ENCODE assay signal across 8 mouse cellular contexts in the genomic region with DNA sequence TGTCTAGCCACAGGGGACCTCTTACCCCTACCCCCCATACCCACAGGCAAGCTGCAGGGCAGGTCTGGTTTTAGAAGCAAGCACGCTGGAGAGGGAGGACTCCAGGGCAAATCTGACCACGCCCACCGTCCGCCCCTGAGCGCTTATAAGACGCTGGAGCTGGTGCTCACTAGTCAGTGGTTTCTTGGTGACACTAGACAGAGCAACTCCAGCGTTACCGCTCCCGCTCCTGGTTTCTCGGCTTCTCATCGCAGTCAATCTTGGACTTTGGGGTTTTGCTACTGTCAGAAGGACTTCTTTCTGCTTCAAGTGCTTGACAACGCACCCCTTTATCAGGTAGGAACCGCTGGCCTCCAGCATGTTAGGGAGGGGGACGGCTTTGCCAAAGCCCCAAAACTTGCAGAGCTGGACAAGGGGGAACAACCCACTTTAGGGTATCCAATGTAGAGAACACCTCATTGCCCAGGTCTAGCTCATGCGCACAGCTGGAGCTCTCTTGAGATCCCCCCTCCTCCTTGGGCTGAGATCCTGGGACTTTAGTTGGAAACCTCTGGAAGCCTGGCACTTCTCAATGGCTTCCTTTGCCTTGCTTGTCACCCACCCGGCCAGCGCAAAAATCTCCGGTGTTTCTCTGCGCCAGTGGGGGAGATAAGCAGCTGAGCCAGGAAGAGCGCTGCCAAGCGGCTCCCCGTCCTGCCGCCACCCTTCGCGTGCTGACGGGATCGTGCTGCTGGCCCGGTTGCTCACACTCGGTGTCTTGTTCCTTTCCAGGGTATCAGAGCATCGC. TPM values are rescaled to one million over a fixed set of nuclear protein-coding genes. Genes with fewer than 3 reads are reported as not detected.
DNase-seq lines count a peak whose midpoint lies in the region; ATAC-seq and TF ChIP-seq lines count a peak whose summit lies in the region.

Gene Adm (plus strand): TSS at position 176 of the 787 bp plus-strand sequence.

- no peaks in the 10 kb centered on the region for H3K36me3 ChIP-seq in heart, embryonic 15.5 days
- no peaks in the 10 kb centered on the region for H3K36me3 ChIP-seq in kidney, postnatal 0 days (ENCODE audit: insufficient read depth, low read length)
- H3K36me3 ChIP-seq in lung, embryonic 15.5 days, result no peaks in the 10 kb centered on the region

- peak within 1 kb of the TSS; percentile 61 for H3K27ac ChIP-seq in heart, embryonic 15.5 days
- H3K27ac ChIP-seq in kidney, postnatal 0 days, result peak within 1 kb of the TSS; percentile 42; the same call in 1 of the 2 replicates
- H3K27ac ChIP-seq in lung, embryonic 15.5 days, result no peak within 1 kb of the TSS

- H3K4me3 ChIP-seq in heart, embryonic 15.5 days, result peak within 1 kb of the TSS; percentile 62
- peak within 1 kb of the TSS; percentile 53 for H3K4me3 ChIP-seq in kidney, postnatal 0 days (replicated peaks; ENCODE audit: low read depth, low read length)
- H3K4me3 ChIP-seq in lung, embryonic 15.5 days, result peak within 1 kb of the TSS; percentile 48

- peak within 1 kb of the TSS; percentile 91 for H3K4me2 ChIP-seq in heart, embryonic 15.5 days
- peak within 1 kb of the TSS; percentile 85 for H3K4me2 ChIP-seq in kidney, postnatal 0 days (ENCODE audit: low read length)
- peak within 1 kb of the TSS; percentile 93 for H3K4me2 ChIP-seq in lung, embryonic 15.5 days

- peaks cover 17% of the 10 kb centered on the region; the same call in 1 of the 2 replicates for H3K27me3 ChIP-seq in heart, embryonic 15.5 days
- H3K27me3 ChIP-seq in kidney, postnatal 0 days (ENCODE audit: insufficient read depth, low read length), result no peaks in the 10 kb centered on the region
- H3K27me3 ChIP-seq in lung, embryonic 15.5 days, result peaks cover 24% of the 10 kb centered on the region

- H3K4me1 ChIP-seq in heart, embryonic 15.5 days (replicated peaks), result peaks cover 69% of the 10 kb centered on the region
- H3K4me1 ChIP-seq in kidney, postnatal 0 days (replicated peaks; ENCODE audit: insufficient read depth, low read length), result peaks cover 18% of the 10 kb centered on the region; the same call in 1 of the 2 replicates
- H3K4me1 ChIP-seq in lung, embryonic 15.5 days, result peaks cover 68% of the 10 kb centered on the region

- H3K9me3 ChIP-seq in heart, embryonic 15.5 days (replicated peaks), result no peaks in the 10 kb centered on the region
- H3K9me3 ChIP-seq in kidney, postnatal 0 days (replicated peaks; ENCODE audit: low read length), result no peaks in the 10 kb centered on the region
- H3K9me3 ChIP-seq in lung, embryonic 15.5 days, result no peaks in the 10 kb centered on the region

- WGBS in heart, embryonic 15.5 days, result under 1% methylated on average over 30 of the region's 30 CpGs
- 1% methylated on average over 30 of the region's 30 CpGs for WGBS in kidney, postnatal 0 days
- under 1% methylated on average over 30 of the region's 30 CpGs for WGBS in lung, embryonic 15.5 days

- ATAC-seq in erythroblast, adult 5-6 weeks (replicated peaks; ENCODE audit: low FRiP score, poor library complexity, severe bottlenecking), result 0 out of 2 replicates have a peak, but pooled peaks have one; percentile 28
- ATAC-seq in heart, embryonic 15.5 days (replicated peaks; ENCODE audit: insufficient number of reproducible peaks, insufficient read depth, low FRiP score, low read depth), result peak; percentile 60
- ATAC-seq in kidney, postnatal 0 days (replicated peaks; ENCODE audit: low FRiP score, low read depth), result peak; percentile 55; the same call in 1 of the 2 replicates
- ATAC-seq in lung, embryonic 15.5 days (ENCODE audit: borderline replicate concordance, extremely low read depth, low FRiP score, low TSS enrichment), result peak; percentile 21; the same call in 1 of the 2 replicates

- H3K9ac ChIP-seq in heart, embryonic 15.5 days, result peak within 1 kb of the TSS; percentile 67
- H3K9ac ChIP-seq in kidney, postnatal 0 days (ENCODE audit: low read depth, low read length), result peak within 1 kb of the TSS; percentile 60
- peak within 1 kb of the TSS; percentile 48 for H3K9ac ChIP-seq in lung, embryonic 15.5 days

- peak; percentile 58 for DNase-seq in 3T3-L1 (ENCODE audit: low read depth, low spot score)
- peak; percentile 88 to 91 for DNase-seq in adrenal gland, postnatal 36 days
- peak; percentile 90 for DNase-seq in kidney, postnatal 0 days (ENCODE audit: low spot score)
- peak; percentile 57 for DNase-seq in ovary, postnatal 10 days (ENCODE audit: low spot score)
- peak; percentile 63 for DNase-seq in thymus, postnatal 25 days

- TF ChIP-seq CTCF in kidney, postnatal 0 days (IDR thresholded peaks at IDR 0.05; ENCODE audit: low read depth), result no peak

RNA-seq across cellular contexts. Expression of gene Adm, which starts in this region (rescaled TPM):
- 10 to 100 TPM; 13.6 to 13.7 TPM for total RNA-seq in adrenal gland, postnatal 36 days (2021)
- not detected in 2 replicates for total RNA-seq in erythroblast, adult 5-6 weeks (2015; ENCODE audit: low replicate concordance)
- not detected in 2 replicates for total RNA-seq in erythroblast, adult 5-6 weeks (2017; ENCODE audit: low replicate concordance)
- 18.4 and 20.5 TPM in 2 replicates for polyA plus RNA-seq in heart, embryonic 15.5 days (2015; fragmentation: Nextera tagmentation; extraction: Ambion mirVana)
- polyA plus RNA-seq in kidney, postnatal 0 days (2015; fragmentation: Nextera tagmentation; extraction: Ambion mirVana), result 9.9 and 10.6 TPM in 2 replicates
- polyA plus RNA-seq in lung, embryonic 15.5 days (2015; fragmentation: Nextera tagmentation; extraction: Ambion mirVana), result 6.4 and 6.7 TPM in 2 replicates

Comparison
In these comparisons a context has a peak if more than half of its experiments do, and no peak if none do; other contexts are left out.
1. RNA of gene Adm (total RNA-seq): 13.6 to 13.7 TPM in adrenal gland, postnatal 36 days; not detected in erythroblast, adult 5-6 weeks; every median in the first group is over 10 times any median in the second.
2. Peak in ATAC-seq in erythroblast, adult 5-6 weeks; RNA of the gene not detected or under 1 TPM.
3. Peak in every context shown above with its lines, with median percentiles within 50 percentile points of each other: DNase-seq, ATAC-seq, H3K4me2 ChIP-seq, H3K4me3 ChIP-seq and H3K9ac ChIP-seq.